Mouse (Mus musculus): ENCODE measurements around the gene Prrx2. TPM values are rescaled to one million over a fixed set of nuclear protein-coding genes. Genes with fewer than 3 reads are reported as not detected.

Gene Prrx2
- polyA plus RNA-seq, 1 experiment = 2.6 TPM

DNA sequence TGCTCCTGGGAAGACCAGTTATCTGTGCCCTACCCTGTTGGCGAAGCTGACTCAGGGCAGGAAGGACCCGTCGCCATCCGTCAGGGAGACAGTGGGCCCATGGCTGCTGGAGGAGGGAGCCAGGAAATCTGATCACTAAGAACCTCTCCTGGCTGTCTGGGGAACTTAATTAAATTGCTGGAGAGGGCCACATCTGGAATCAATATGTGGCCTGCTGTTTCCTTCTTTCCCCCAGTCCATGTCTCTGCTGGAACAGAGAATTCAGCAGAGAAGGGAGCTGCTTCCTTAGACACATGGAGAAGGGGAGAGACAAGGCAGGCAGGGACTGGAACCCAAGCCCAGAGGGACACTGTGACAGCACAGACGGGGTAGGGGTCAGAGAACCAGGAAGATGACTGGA, 1.1 kb upstream of the Prrx2 start:
- Histone ChIP-seq H3K36me3 (ENCODE audit: control insufficient read depth, insufficient read depth, low read length) (no peaks in the 10 kb centered on the region), H3K4me3 (ENCODE audit: low read depth, low read length) (no peak overlapping the region), H3K4me1 (ENCODE audit: control insufficient read depth, insufficient read depth, insufficient read length, low read length) (no peaks in the 10 kb centered on the region), H3K27me3 (ENCODE audit: control insufficient read depth, insufficient read depth, low read length) (peaks cover 5% of the 10 kb centered on the region; the same call in 1 of the 2 replicates), H3K27ac (ENCODE audit: insufficient read depth, low read depth, low read length) (no peak overlapping the region)
- TF ChIP-seq POLR2A (IDR thresholded peaks at IDR 0.05; ENCODE audit: low read depth, low read length) (no peak), CTCF (IDR thresholded peaks at IDR 0.05; ENCODE audit: extremely low read depth, insufficient read length, insufficient replicate concordance, low read depth, low read length) (no peak)
- WGBS = 70% methylated on average over 5 of the region's 5 CpGs

- Histone ChIP-seq H3K4me1 (ENCODE audit: control insufficient read depth, insufficient read depth, insufficient read length, low read length) (no peaks in the 10 kb centered on the region), H3K4me3 (ENCODE audit: low read depth, low read length) (no peak overlapping the region), H3K36me3 (ENCODE audit: control insufficient read depth, insufficient read depth, low read length) (no peaks in the 10 kb centered on the region), H3K27ac (ENCODE audit: insufficient read depth, low read depth, low read length) (no peak overlapping the region), H3K27me3 (ENCODE audit: control insufficient read depth, insufficient read depth, low read length) (peaks cover 5% of the 10 kb centered on the region; the same call in 1 of the 2 replicates)
- TF ChIP-seq POLR2A (IDR thresholded peaks at IDR 0.05; ENCODE audit: low read depth, low read length) (no peak), CTCF (IDR thresholded peaks at IDR 0.05; ENCODE audit: extremely low read depth, insufficient read length, insufficient replicate concordance, low read depth, low read length) (no peak)
- 23% methylated on average over 21 of the region's 21 CpGs for WGBS
Measured at GRCm38 (mm10) chr2:30836238-30836990, 1.6 kb downstream of the Prrx2 start.

GRCm38 (mm10) chr2:30842615-30843014, 7.8 kb downstream of the Prrx2 start:
- no peak overlapping the region for H3K4me3 ChIP-seq (ENCODE audit: low read depth, low read length)
- WGBS = 35% methylated on average over 10 of the region's 10 CpGs
- no peak overlapping the region for H3K27ac ChIP-seq (ENCODE audit: insufficient read depth, low read depth, low read length)
- peaks cover 41% of the 10 kb centered on the region for H3K27me3 ChIP-seq (ENCODE audit: control insufficient read depth, insufficient read depth, low read length)
- H3K36me3 ChIP-seq (ENCODE audit: control insufficient read depth, insufficient read depth, low read length) = no peaks in the 10 kb centered on the region
- H3K4me1 ChIP-seq (ENCODE audit: control insufficient read depth, insufficient read depth, insufficient read length, low read length) = no peaks in the 10 kb centered on the region
- no peak for TF ChIP-seq CTCF (IDR thresholded peaks at IDR 0.05; ENCODE audit: extremely low read depth, insufficient read length, insufficient replicate concordance, low read depth, low read length)
- TF ChIP-seq POLR2A (IDR thresholded peaks at IDR 0.05; ENCODE audit: low read depth, low read length) = no peak

DNA sequence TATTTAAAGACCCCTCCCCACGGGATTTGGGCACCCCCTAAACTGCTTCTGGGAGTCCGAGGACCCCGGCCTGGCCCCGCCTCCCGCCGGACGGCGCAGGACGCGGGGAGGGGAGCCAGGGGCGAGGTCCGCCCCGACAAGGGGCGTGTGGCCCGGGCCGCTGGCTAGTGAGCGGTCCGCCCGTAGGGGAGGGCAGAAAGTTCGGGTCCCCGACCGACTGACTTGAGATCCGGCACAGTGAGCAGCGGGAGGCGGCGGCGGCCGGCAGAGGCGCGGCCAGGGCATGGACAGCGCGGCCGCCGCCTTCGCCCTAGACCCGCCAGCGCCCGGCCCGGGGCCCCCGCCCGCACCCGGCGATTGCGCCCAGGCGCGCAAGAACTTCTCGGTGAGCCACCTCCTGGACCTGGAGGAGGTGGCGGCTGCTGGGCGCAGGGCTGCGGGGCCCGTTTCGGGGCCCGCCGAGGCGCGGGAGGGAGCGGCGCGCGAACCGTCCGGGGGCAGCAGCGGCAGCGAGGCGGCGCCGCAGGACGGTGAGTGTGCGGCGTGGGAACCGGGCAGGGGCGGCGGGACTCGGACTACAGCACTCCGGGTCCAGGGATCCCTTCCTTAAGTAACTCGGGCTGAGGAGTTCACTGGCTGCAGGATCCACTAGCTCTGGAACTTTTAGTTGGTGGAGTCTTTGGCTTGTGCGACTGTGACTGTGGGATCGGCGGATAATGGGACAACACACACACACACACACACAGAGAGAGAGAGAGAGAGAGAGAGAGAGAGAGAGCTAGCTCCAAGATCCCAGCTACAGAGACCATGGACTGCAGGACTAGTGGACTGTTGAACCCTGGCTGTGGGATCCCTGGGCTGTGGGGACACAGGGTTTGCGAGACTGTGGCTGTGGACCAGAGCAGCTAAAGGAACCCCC, 10.6 kb downstream of the Prrx2 start:
- peaks cover 41% of the 10 kb centered on the region for H3K27me3 ChIP-seq (ENCODE audit: control insufficient read depth, insufficient read depth, low read length)
- no peaks in the 10 kb centered on the region for H3K4me1 ChIP-seq (ENCODE audit: control insufficient read depth, insufficient read depth, insufficient read length, low read length)
- H3K36me3 ChIP-seq (ENCODE audit: control insufficient read depth, insufficient read depth, low read length) = no peaks in the 10 kb centered on the region
- WGBS = 3% methylated on average over 72 of the region's 80 CpGs
- TF ChIP-seq CTCF (IDR thresholded peaks at IDR 0.05; ENCODE audit: extremely low read depth, insufficient read length, insufficient replicate concordance, low read depth, low read length) (no peak), POLR2A (IDR thresholded peaks at IDR 0.05; ENCODE audit: low read depth, low read length) (no peak)
- peak overlapping the region; percentile 49 for H3K4me3 ChIP-seq (ENCODE audit: low read depth, low read length)
- no peak overlapping the region for H3K27ac ChIP-seq (ENCODE audit: insufficient read depth, low read depth, low read length)

DNA sequence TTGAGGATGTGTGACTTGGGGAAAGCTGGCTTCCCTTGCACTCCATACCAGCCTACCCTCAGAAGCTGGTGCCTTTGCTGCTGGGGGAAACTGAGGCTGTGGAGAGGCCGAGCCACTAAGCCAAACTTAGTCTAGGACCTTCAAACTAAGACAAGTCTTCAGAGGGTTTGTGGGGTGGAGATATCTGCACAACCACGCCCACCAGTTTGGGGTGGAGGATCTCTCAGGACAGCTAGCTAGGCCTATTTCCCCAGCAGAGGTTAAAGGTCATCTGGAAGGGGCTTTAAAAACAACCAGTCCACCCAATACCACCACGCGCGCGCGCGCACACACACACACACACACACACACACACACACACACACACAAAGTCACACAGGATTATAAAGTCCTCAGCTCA, 11.5 kb downstream of the Prrx2 start:
- Histone ChIP-seq H3K36me3 (ENCODE audit: control insufficient read depth, insufficient read depth, low read length) (no peaks in the 10 kb centered on the region), H3K4me1 (ENCODE audit: control insufficient read depth, insufficient read depth, insufficient read length, low read length) (no peaks in the 10 kb centered on the region), H3K4me3 (ENCODE audit: low read depth, low read length) (no peak overlapping the region), H3K27ac (ENCODE audit: insufficient read depth, low read depth, low read length) (no peak overlapping the region), H3K27me3 (ENCODE audit: control insufficient read depth, insufficient read depth, low read length) (peaks cover 41% of the 10 kb centered on the region)
- TF ChIP-seq POLR2A (IDR thresholded peaks at IDR 0.05; ENCODE audit: low read depth, low read length) = no peak
- no peak for TF ChIP-seq CTCF (IDR thresholded peaks at IDR 0.05; ENCODE audit: extremely low read depth, insufficient read length, insufficient replicate concordance, low read depth, low read length)
- 83% methylated on average over 8 of the region's 8 CpGs for WGBS

GRCm38 (mm10) chr2:30846723-30847122, 12.0 kb downstream of the Prrx2 start:
- Histone ChIP-seq H3K36me3 (ENCODE audit: control insufficient read depth, insufficient read depth, low read length) (no peaks in the 10 kb centered on the region), H3K27me3 (ENCODE audit: control insufficient read depth, insufficient read depth, low read length) (peaks cover 41% of the 10 kb centered on the region), H3K4me3 (ENCODE audit: low read depth, low read length) (no peak overlapping the region), H3K27ac (ENCODE audit: insufficient read depth, low read depth, low read length) (no peak overlapping the region), H3K4me1 (ENCODE audit: control insufficient read depth, insufficient read depth, insufficient read length, low read length) (no peaks in the 10 kb centered on the region)
- WGBS = 39% methylated on average over 6 of the region's 6 CpGs
- TF ChIP-seq CTCF (IDR thresholded peaks at IDR 0.05; ENCODE audit: extremely low read depth, insufficient read length, insufficient replicate concordance, low read depth, low read length) = no peak
- no peak for TF ChIP-seq POLR2A (IDR thresholded peaks at IDR 0.05; ENCODE audit: low read depth, low read length)

- Histone ChIP-seq H3K36me3 (ENCODE audit: control insufficient read depth, insufficient read depth, low read length) (no peaks in the 10 kb centered on the region), H3K4me1 (ENCODE audit: control insufficient read depth, insufficient read depth, insufficient read length, low read length) (no peaks in the 10 kb centered on the region), H3K27ac (ENCODE audit: insufficient read depth, low read depth, low read length) (no peak overlapping the region), H3K4me3 (ENCODE audit: low read depth, low read length) (no peak overlapping the region), H3K27me3 (ENCODE audit: control insufficient read depth, insufficient read depth, low read length) (peaks cover 40% of the 10 kb centered on the region)
- WGBS = 71% methylated on average over 8 of the region's 8 CpGs
- TF ChIP-seq POLR2A (IDR thresholded peaks at IDR 0.05; ENCODE audit: low read depth, low read length) (no peak), CTCF (IDR thresholded peaks at IDR 0.05; ENCODE audit: extremely low read depth, insufficient read length, insufficient replicate concordance, low read depth, low read length) (no peak)
Measured at GRCm38 (mm10) chr2:30848184-30848583, 13.4 kb downstream of the Prrx2 start.

Data from small intestine, adult 2 months (tissue).